11 mouse cellular contexts compared by ENCODE assay signal in genomic region chr16:5700731-5701255, GRCm38 (mm10).
DNase-seq lines count a peak whose midpoint lies in the region; ATAC-seq lines count a peak whose summit lies in the region.
"Had no signal": no experiment of that assay in that cellular context is flagged by ENCODE, and none has a peak within 500 bp of the region (broad histone marks: within the 10 kb centered on the region; RNA-seq: fewer than 3 reads in every experiment).

No protein-coding gene starts in this region.

- ATAC-seq in forebrain, embryonic 13.5 days, result no peak
- no peak for ATAC-seq in midbrain, embryonic 14.5 days (ENCODE audit: low FRiP score, low TSS enrichment)
- no peak for ATAC-seq in midbrain, embryonic 11.5 days (ENCODE audit: low FRiP score)

- DNase-seq in forebrain, embryonic 10.5 days (ENCODE audit: extremely low spot score, low spot score), result peak; percentile 45
- peak; percentile 59 for DNase-seq in midbrain, embryonic 14.5 days
- DNase-seq in midbrain, embryonic 11.5 days (ENCODE audit: low spot score, missing footprints), result no peak
- DNase-seq in heart, postnatal 4 days, result peak; percentile 61
- DNase-seq in testis, postnatal 14 days (ENCODE audit: low spot score), result peak; percentile 7
- DNase-seq in cerebellum, adult 9-10 months, result no peak
- DNase-seq in cerebellum, adult 11 months, result no peak
- DNase-seq: cerebellum, adult 18-20 months; layer of hippocampus, postnatal 36 days had no signal

- H3K36me3 ChIP-seq in forebrain, embryonic 10.5 days (replicated peaks), result no peaks in the 10 kb centered on the region
- no peaks in the 10 kb centered on the region for H3K36me3 ChIP-seq in forebrain, embryonic 13.5 days (ENCODE audit: poor library complexity, severe bottlenecking)
- H3K36me3 ChIP-seq in midbrain, embryonic 14.5 days (ENCODE audit: control insufficient read depth, insufficient read depth, low read length), result no peaks in the 10 kb centered on the region
- H3K36me3 ChIP-seq in midbrain, embryonic 11.5 days (ENCODE audit: control insufficient read depth, insufficient read depth, low read length), result no peaks in the 10 kb centered on the region

- no peak overlapping the region for H3K9ac ChIP-seq in forebrain, embryonic 13.5 days
- H3K9ac ChIP-seq in midbrain, embryonic 14.5 days (replicated peaks; ENCODE audit: low read length), result no peak overlapping the region
- H3K9ac ChIP-seq in midbrain, embryonic 11.5 days (ENCODE audit: low read length), result no peak overlapping the region

- H3K4me3 ChIP-seq in forebrain, embryonic 10.5 days, result no peak overlapping the region
- H3K4me3 ChIP-seq in forebrain, embryonic 13.5 days, result no peak overlapping the region
- H3K4me3 ChIP-seq in midbrain, embryonic 14.5 days (replicated peaks; ENCODE audit: low read depth, low read length), result no peak overlapping the region
- no peak overlapping the region for H3K4me3 ChIP-seq in midbrain, embryonic 11.5 days (ENCODE audit: low read depth, low read length)

- no peak overlapping the region for H3K27ac ChIP-seq in forebrain, embryonic 10.5 days
- no peak overlapping the region for H3K27ac ChIP-seq in forebrain, embryonic 13.5 days
- no peak overlapping the region for H3K27ac ChIP-seq in midbrain, embryonic 14.5 days (replicated peaks; ENCODE audit: low read depth, low read length)
- H3K27ac ChIP-seq in midbrain, embryonic 11.5 days (ENCODE audit: low read depth, low read length), result no peak overlapping the region
- H3K27ac ChIP-seq: macrophage had no signal

- no peak overlapping the region for H3K4me2 ChIP-seq in forebrain, embryonic 13.5 days
- no peak overlapping the region for H3K4me2 ChIP-seq in midbrain, embryonic 14.5 days (ENCODE audit: low read length)
- H3K4me2 ChIP-seq in midbrain, embryonic 11.5 days, result no peak overlapping the region

- WGBS in forebrain, embryonic 10.5 days, result 56% methylated on average over 9 of the region's 9 CpGs
- 55% methylated on average over 9 of the region's 9 CpGs for WGBS in forebrain, embryonic 13.5 days
- 56% methylated on average over 9 of the region's 9 CpGs for WGBS in midbrain, embryonic 14.5 days
- WGBS in midbrain, embryonic 11.5 days, result 56% methylated on average over 9 of the region's 9 CpGs

- H3K9me3 ChIP-seq in forebrain, embryonic 10.5 days, result no peaks in the 10 kb centered on the region
- no peaks in the 10 kb centered on the region for H3K9me3 ChIP-seq in forebrain, embryonic 13.5 days (replicated peaks)
- no peaks in the 10 kb centered on the region for H3K9me3 ChIP-seq in midbrain, embryonic 14.5 days (ENCODE audit: control insufficient read depth, low read length)
- no peaks in the 10 kb centered on the region for H3K9me3 ChIP-seq in midbrain, embryonic 11.5 days (ENCODE audit: control insufficient read depth, low read length)

- no peaks in the 10 kb centered on the region for H3K27me3 ChIP-seq in forebrain, embryonic 10.5 days (ENCODE audit: poor library complexity, severe bottlenecking)
- no peaks in the 10 kb centered on the region for H3K27me3 ChIP-seq in forebrain, embryonic 13.5 days
- no peaks in the 10 kb centered on the region for H3K27me3 ChIP-seq in midbrain, embryonic 14.5 days (ENCODE audit: control insufficient read depth, insufficient read depth, low read length)
- H3K27me3 ChIP-seq in midbrain, embryonic 11.5 days (ENCODE audit: control insufficient read depth, insufficient read depth, low read length), result no peaks in the 10 kb centered on the region

- no peaks in the 10 kb centered on the region for H3K4me1 ChIP-seq in forebrain, embryonic 10.5 days
- H3K4me1 ChIP-seq in forebrain, embryonic 13.5 days, result no peaks in the 10 kb centered on the region
- no peaks in the 10 kb centered on the region for H3K4me1 ChIP-seq in midbrain, embryonic 14.5 days (ENCODE audit: control insufficient read depth, insufficient read depth, low read length)
- no peaks in the 10 kb centered on the region for H3K4me1 ChIP-seq in midbrain, embryonic 11.5 days (ENCODE audit: control insufficient read depth, insufficient read depth, low read length)

Comparison
In these comparisons a context has a peak if more than half of its experiments do, and no peak if none do; other contexts are left out.
1. DNase-seq: peak in forebrain, embryonic 10.5 days (single experiment), midbrain, embryonic 14.5 days (single experiment), heart, postnatal 4 days (single experiment) and testis, postnatal 14 days (single experiment); none in midbrain, embryonic 11.5 days (single experiment), cerebellum, adult 9-10 months (single experiment) and cerebellum, adult 11 months (single experiment).